Mouse (Mus musculus) hindbrain, embryonic 15.5 days (tissue): Measurements from ENCODE around the gene Tmem223. TPM values are rescaled to one million over a fixed set of nuclear protein-coding genes. Genes with fewer than 3 reads are reported as not detected.

ENCODE experiments used
- ATAC-seq: fragments of 200-750 bp; cut with Nextera tagmentation; 2 replicates; pipeline ENCODE4 v1.8.0; 2017; ENCODE audit warnings: low read depth, moderate number of reproducible peaks, moderate TSS enrichment; ENCODE audit not compliant: low FRiP score
- H3K27ac ChIP-seq: fragments of 300-500 bp; sonication (generic); replicated peaks from 2 replicates; pipeline ENCODE4 v1.5.1; 2015; ENCODE audit warnings: mild to moderate bottlenecking, inconsistent platforms
- H3K27me3 ChIP-seq: fragments of 300-500 bp; sonication (generic); 2 replicates; pipeline ENCODE4 v1.6.1; 2015; ENCODE audit warnings: control low read depth, inconsistent platforms
- H3K36me3 ChIP-seq: fragments of 300-500 bp; sonication (generic); 2 replicates; pipeline ENCODE4 v1.6.1; 2015; ENCODE audit warnings: control low read depth, inconsistent platforms
- H3K4me1 ChIP-seq: fragments of 300-500 bp; sonication (generic); replicated peaks from 2 replicates; pipeline ENCODE4 v1.6.1; 2015; ENCODE audit warnings: control low read depth, inconsistent platforms
- H3K4me2 ChIP-seq: fragments of 300-500 bp; sonication (generic); 2 replicates; pipeline ENCODE4 v1.6.1; 2015; ENCODE audit warnings: moderate library complexity, mild to moderate bottlenecking, inconsistent platforms
- H3K4me3 ChIP-seq: fragments of 300-500 bp; sonication (generic); 2 replicates; pipeline ENCODE4 v1.5.1; 2015; ENCODE audit warnings: mild to moderate bottlenecking, inconsistent platforms
- H3K9ac ChIP-seq: fragments of 300-500 bp; sonication (generic); 2 replicates; pipeline ENCODE4 v1.6.1; 2015; ENCODE audit warnings: inconsistent platforms
- H3K9me3 ChIP-seq: fragments of 300-500 bp; sonication (generic); 2 replicates; pipeline ENCODE4 v1.6.1; 2016; ENCODE audit warnings: control low read depth, inconsistent platforms
- WGBS: fragments of 180-500 bp; shearing (Covaris S2); methylation state at CpG from one replicate; pipeline ENCODE4 v1.1.7; 2015; 5-methylcytosine and 5-hydroxymethylcytosine counted together
- microRNA-seq: library from miRNA; unstranded; fragments of <30 nt; microRNA quantifications from one replicate; pipeline ENCODE4, GENCODE M21; 2016
- polyA plus RNA-seq: library from polyadenylated mRNA; unstranded; fragments of >200 nt; fragmentation: Nextera tagmentation; extraction: Ambion mirVana; gene quantifications from 2 replicates; pipeline ENCODE4 v1.2.1, GENCODE M21; 2015

Gene Tmem223
- polyA plus RNA-seq, 1 experiment from 2014 or later = 213 TPM

DNA sequence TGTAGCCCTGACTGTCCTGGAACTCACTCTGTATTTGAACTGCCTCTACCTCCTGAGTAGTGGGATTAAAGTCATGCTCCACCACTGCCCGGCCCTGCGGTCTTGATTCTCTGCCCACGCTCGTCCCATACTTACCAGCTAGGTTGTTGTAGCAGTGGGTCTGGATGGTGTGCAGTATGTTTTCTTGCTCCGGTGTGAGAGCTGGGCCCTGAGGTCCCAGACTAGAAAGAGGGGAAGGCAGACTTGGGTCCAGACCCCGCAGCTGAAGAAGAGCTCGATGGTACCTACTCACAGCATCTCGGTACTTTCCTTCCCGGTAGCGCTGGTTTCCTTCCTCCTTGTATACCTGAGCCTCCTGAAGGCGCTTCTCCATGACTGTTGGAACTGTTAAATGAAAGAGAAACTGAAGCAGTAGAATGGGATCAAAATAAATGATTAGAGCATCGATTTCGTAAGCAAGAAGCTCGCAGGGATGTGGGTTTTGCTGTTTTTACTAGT lies 47.6 kb downstream of the Tmem223 start:
- H3K4me3 ChIP-seq = peak overlapping the region; percentile 96
- peak overlapping the region; percentile 62 for H3K9ac ChIP-seq
- peak overlapping the region; percentile 91 for H3K4me2 ChIP-seq
- no peak for ATAC-seq
- H3K36me3 ChIP-seq = peaks cover 15% of the 10 kb centered on the region
- H3K9me3 ChIP-seq = no peaks in the 10 kb centered on the region
- WGBS = 33% methylated on average over 14 of the region's 14 CpGs
- H3K27ac ChIP-seq = peak overlapping the region; percentile 99
- peaks cover 69% of the 10 kb centered on the region for H3K4me1 ChIP-seq
- no peaks in the 10 kb centered on the region for H3K27me3 ChIP-seq

DNA sequence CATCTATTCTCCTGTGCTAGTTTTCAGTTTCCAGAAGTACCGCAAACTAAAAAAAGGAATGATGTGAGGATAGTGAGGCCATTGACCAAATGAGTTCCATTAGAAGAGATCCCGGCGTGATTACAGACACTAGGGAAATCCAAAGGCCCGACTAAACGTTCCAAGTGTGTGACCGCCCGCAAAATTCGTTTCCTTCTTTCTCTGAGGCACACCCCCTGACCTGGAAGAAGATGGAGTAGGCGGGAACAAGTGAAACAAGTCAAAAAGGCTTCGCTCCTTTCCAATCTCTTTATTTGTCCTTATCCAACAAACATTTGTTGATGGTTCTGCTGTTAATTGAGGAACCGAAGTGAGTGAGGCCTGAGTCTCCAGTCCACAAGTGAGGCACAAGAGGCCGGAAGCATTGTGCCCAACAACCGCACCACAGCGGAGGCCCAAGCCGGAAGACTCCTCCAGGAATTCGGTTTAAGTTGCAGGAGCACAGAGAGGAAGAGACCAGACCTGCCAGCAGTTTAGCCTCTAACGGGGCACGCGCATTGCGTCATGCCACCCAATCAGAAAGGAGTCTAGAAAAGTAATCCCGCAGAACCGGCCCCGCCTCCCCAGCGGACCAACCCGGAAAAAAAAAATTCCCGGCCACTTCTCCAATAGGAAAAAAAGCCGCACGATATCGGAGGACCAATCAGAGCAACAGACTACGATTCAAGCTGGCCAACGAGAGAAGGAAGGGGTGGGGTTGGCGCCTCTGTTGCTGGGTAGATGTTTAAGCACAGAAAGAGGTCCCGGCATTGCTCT lies 48.2 kb downstream of the Tmem223 start, which contains the start of gene Ttc9c:
Gene Ttc9c (minus strand): TSS at position 533 of the 795 bp plus-strand sequence.
- H3K27me3 ChIP-seq = no peaks in the 10 kb centered on the region
- peak within 1 kb of the TSS; percentile 91 for H3K4me2 ChIP-seq
- H3K36me3 ChIP-seq = peaks cover 16% of the 10 kb centered on the region
- H3K9ac ChIP-seq = peak within 1 kb of the TSS; percentile 98
- H3K9me3 ChIP-seq = no peaks in the 10 kb centered on the region
- H3K27ac ChIP-seq = peak within 1 kb of the TSS; percentile 99
- H3K4me3 ChIP-seq = peak within 1 kb of the TSS; percentile 96
- WGBS = under 1% methylated on average over 33 of the region's 33 CpGs
- peaks cover 65% of the 10 kb centered on the region for H3K4me1 ChIP-seq
- ATAC-seq = peak; percentile 94

DNA sequence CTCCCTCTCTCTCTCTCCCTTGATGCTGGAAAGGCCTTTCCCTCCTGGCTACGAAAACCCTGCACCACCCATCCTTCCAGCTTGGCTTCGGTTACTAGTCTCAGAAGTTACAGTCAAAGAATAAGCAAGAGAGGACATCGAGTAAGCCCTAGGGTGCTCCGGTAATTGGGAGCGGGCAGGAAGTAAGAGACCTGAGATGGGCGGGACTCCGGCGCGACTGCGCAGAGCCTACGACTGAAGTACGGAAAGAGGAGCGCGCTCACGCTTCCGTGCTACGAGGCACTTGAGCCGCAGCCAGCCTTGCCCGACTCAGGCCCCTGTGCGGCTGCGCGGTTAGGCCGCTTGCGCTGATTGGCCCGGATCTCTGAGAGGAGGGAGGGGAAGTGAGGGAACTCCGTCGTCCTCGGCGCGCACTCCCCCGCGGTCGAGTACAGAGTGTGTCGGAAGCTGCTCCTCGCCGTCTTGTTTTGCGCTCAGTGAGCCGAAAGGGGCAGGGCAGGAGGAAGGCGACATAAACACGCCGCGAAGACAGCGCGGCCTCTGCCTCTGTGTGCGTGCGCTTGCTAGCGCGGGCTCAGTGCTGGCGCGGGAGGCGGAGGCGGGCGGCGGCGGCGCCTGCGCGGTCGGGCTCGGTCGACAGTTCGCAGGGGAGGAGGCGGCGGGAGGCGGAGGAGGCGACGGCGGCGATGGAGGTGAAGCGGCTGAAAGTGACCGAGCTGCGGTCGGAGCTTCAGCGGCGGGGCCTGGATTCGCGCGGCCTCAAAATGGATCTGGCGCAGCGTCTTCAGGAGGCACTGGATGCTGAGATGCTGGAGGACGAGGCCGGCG lies 49.0 kb downstream of the Tmem223 start, which contains the start of gene Hnrnpul2:
Gene Hnrnpul2 (plus strand): TSS at position 415 of the 828 bp plus-strand sequence.
- peak within 1 kb of the TSS; percentile 99 for H3K27ac ChIP-seq
- H3K4me1 ChIP-seq = peaks cover 62% of the 10 kb centered on the region
- peak; percentile 97 for ATAC-seq
- H3K9me3 ChIP-seq = no peaks in the 10 kb centered on the region
- peak within 1 kb of the TSS; percentile 98 for H3K9ac ChIP-seq
- peak within 1 kb of the TSS; percentile 96 for H3K4me3 ChIP-seq
- H3K27me3 ChIP-seq = no peaks in the 10 kb centered on the region
- peak within 1 kb of the TSS; percentile 91 for H3K4me2 ChIP-seq
- under 1% methylated on average over 74 of the region's 83 CpGs for WGBS
- H3K36me3 ChIP-seq = peaks cover 22% of the 10 kb centered on the region

GRCm38 (mm10) chr19:8820424-8820956 lies 49.7 kb downstream of the Tmem223 start:
- H3K9me3 ChIP-seq = no peaks in the 10 kb centered on the region
- peak overlapping the region; percentile 98 for H3K9ac ChIP-seq
- under 1% methylated on average over 40 of the region's 48 CpGs for WGBS
- peaks cover 28% of the 10 kb centered on the region for H3K36me3 ChIP-seq
- H3K4me1 ChIP-seq = peaks cover 57% of the 10 kb centered on the region
- peak overlapping the region; percentile 91 for H3K4me2 ChIP-seq
- H3K4me3 ChIP-seq = peak overlapping the region; percentile 96
- no peaks in the 10 kb centered on the region for H3K27me3 ChIP-seq
- ATAC-seq = peak; percentile 12
- peak overlapping the region; percentile 99 for H3K27ac ChIP-seq

GRCm38 (mm10) chr19:8821146-8821545 lies 50.4 kb downstream of the Tmem223 start:
- Histone ChIP-seq H3K27ac (peak overlapping the region; percentile 99), H3K9me3 (no peaks in the 10 kb centered on the region), H3K4me3 (peak overlapping the region; percentile 96), H3K9ac (peak overlapping the region; percentile 98), H3K36me3 (peaks cover 33% of the 10 kb centered on the region), H3K4me1 (peaks cover 50% of the 10 kb centered on the region), H3K4me2 (peak overlapping the region; percentile 91), H3K27me3 (no peaks in the 10 kb centered on the region)
- WGBS = 2% methylated on average over 7 of the region's 7 CpGs
- ATAC-seq = no peak

Small RNA genes lying within 50 kb of the gene (microRNA-seq; reads per million reads assigned to microRNA genes)
- gene Mir6992 = not detected

Other genes with a start within 250 kb of the Tmem223 start
- gene Slc22a8, start 179.7 kb upstream of the Tmem223 start, polyA plus RNA-seq = 12.0 and 12.7 TPM in 2 replicates
- gene Slc22a6, start 153.0 kb upstream of the Tmem223 start, polyA plus RNA-seq = 9.6 and 11.9 TPM in 2 replicates
- 0.54 and 0.67 TPM in 2 replicates for gene Chrm1, start 107.2 kb upstream of the Tmem223 start, polyA plus RNA-seq
- 170 and 175 TPM in 2 replicates for gene Slc3a2, start 47.6 kb upstream of the Tmem223 start, polyA plus RNA-seq
- 91.9 and 96.1 TPM in 2 replicates for gene Wdr74, start 35.2 kb upstream of the Tmem223 start, polyA plus RNA-seq
- gene 1700092M07Rik, start 30.3 kb upstream of the Tmem223 start, polyA plus RNA-seq = 1.3 and 1.7 TPM in 2 replicates
- gene Stx5a, start 29.6 kb upstream of the Tmem223 start, polyA plus RNA-seq = 113 and 122 TPM in 2 replicates
- gene Nxf1, start 13.9 kb upstream of the Tmem223 start, polyA plus RNA-seq = 142 and 145 TPM in 2 replicates
- 31.6 and 33.1 TPM in 2 replicates for gene Tmem179b, start 3.5 kb downstream of the Tmem223 start, polyA plus RNA-seq
- 30.5 and 32.8 TPM in 2 replicates for gene Taf6l, start 15.4 kb downstream of the Tmem223 start, polyA plus RNA-seq
- gene Polr2g, start 27.6 kb downstream of the Tmem223 start, polyA plus RNA-seq = 133 and 144 TPM in 2 replicates
- 7.8 and 8.6 TPM in 2 replicates for gene Zbtb3, start 31.6 kb downstream of the Tmem223 start, polyA plus RNA-seq
- gene Ttc9c, start 48.3 kb downstream of the Tmem223 start, polyA plus RNA-seq = 56.8 and 58.6 TPM in 2 replicates
- gene Hnrnpul2, start 49.0 kb downstream of the Tmem223 start, polyA plus RNA-seq = 5.4 and 6.5 TPM in 2 replicates
- gene AC129217.1, start 58.8 kb downstream of the Tmem223 start, polyA plus RNA-seq = not detected in 2 replicates
- gene Bscl2, start 66.5 kb downstream of the Tmem223 start, polyA plus RNA-seq = 101 and 104 TPM in 2 replicates
- gene Gng3, start 68.2 kb downstream of the Tmem223 start, polyA plus RNA-seq = 450 and 460 TPM in 2 replicates
- gene Lrrn4cl, start 79.8 kb downstream of the Tmem223 start, polyA plus RNA-seq = 0.61 and 0.92 TPM in 2 replicates
- gene Ubxn1, start 100.5 kb downstream of the Tmem223 start, polyA plus RNA-seq = 141 and 145 TPM in 2 replicates
- gene Uqcc3, start 109.9 kb downstream of the Tmem223 start, polyA plus RNA-seq = 60.2 and 61.5 TPM in 2 replicates
- 43.0 and 45.2 TPM in 2 replicates for gene Lbhd1, start 112.7 kb downstream of the Tmem223 start, polyA plus RNA-seq
- not detected in 2 replicates for gene Gm49403, start 112.9 kb downstream of the Tmem223 start, polyA plus RNA-seq
- 45.3 and 51.6 TPM in 2 replicates for gene 1810009A15Rik, start 117.9 kb downstream of the Tmem223 start, polyA plus RNA-seq
- not detected in 2 replicates for gene Gm49416, start 117.9 kb downstream of the Tmem223 start, polyA plus RNA-seq
- 33.0 and 35.3 TPM in 2 replicates for gene Ints5, start 122.0 kb downstream of the Tmem223 start, polyA plus RNA-seq
- 83.0 and 84.9 TPM in 2 replicates for gene Ganab, start 127.1 kb downstream of the Tmem223 start, polyA plus RNA-seq
- gene B3gat3, start 149.4 kb downstream of the Tmem223 start, polyA plus RNA-seq = 94.3 and 98.1 TPM in 2 replicates
- 2.7 and 3.1 TPM in 2 replicates for gene Rom1, start 158.4 kb downstream of the Tmem223 start, polyA plus RNA-seq
- gene Eml3, start 158.6 kb downstream of the Tmem223 start, polyA plus RNA-seq = 9.9 and 12.8 TPM in 2 replicates
- 103 and 109 TPM in 2 replicates for gene Mta2, start 170.9 kb downstream of the Tmem223 start, polyA plus RNA-seq
- gene Tut1, start 182.9 kb downstream of the Tmem223 start, polyA plus RNA-seq = 24.9 and 25.4 TPM in 2 replicates
- gene Eef1g, start 196.0 kb downstream of the Tmem223 start, polyA plus RNA-seq = 289 TPM in 2 replicates
- gene Ahnak, start 218.3 kb downstream of the Tmem223 start, polyA plus RNA-seq = 4.6 TPM in 2 replicates